Mouse (Mus musculus) stomach, embryonic 15.5 days (tissue): ENCODE measurements at regions not wholly inside any gene's neighbourhood (a gene's known extent, or its start where the extent isn't known, plus 50 kb on each side); places are given as distances from the start of the nearest gene placed in this dataset.

Experiments used
- ATAC-seq: fragments of 200-750 bp; cut with Nextera tagmentation; 2 replicates; pipeline ENCODE4 v1.8.0; 2017; ENCODE audit warnings: low read depth, moderate number of reproducible peaks, moderate TSS enrichment; ENCODE audit not compliant: insufficient read depth, low FRiP score
- H3K27ac ChIP-seq: fragments of 300-500 bp; sonication (generic); 2 replicates; pipeline ENCODE4 v1.5.1; 2015; ENCODE audit warnings: mild to moderate bottlenecking, inconsistent platforms
- H3K27me3 ChIP-seq: fragments of 300-500 bp; sonication (generic); replicated peaks from 2 replicates; pipeline ENCODE4 v1.6.1; 2015; ENCODE audit warnings: inconsistent platforms
- H3K36me3 ChIP-seq: fragments of 300-500 bp; sonication (generic); 2 replicates; pipeline ENCODE4 v1.6.1; 2015; ENCODE audit warnings: inconsistent platforms
- H3K4me1 ChIP-seq: fragments of 300-500 bp; sonication (generic); 2 replicates; pipeline ENCODE4 v1.6.1; 2015; ENCODE audit warnings: inconsistent platforms
- H3K4me2 ChIP-seq: fragments of 300-500 bp; sonication (generic); 2 replicates; pipeline ENCODE4 v1.6.1; 2015; ENCODE audit warnings: mild to moderate bottlenecking, inconsistent platforms
- H3K4me3 ChIP-seq: fragments of 300-500 bp; sonication (generic); replicated peaks from 2 replicates; pipeline ENCODE4 v1.5.1; 2015; ENCODE audit warnings: inconsistent platforms
- H3K9ac ChIP-seq: fragments of 300-500 bp; sonication (generic); 2 replicates; pipeline ENCODE4 v1.6.1; 2015; ENCODE audit warnings: inconsistent platforms
- H3K9me3 ChIP-seq: fragments of 300-500 bp; sonication (generic); 2 replicates; pipeline ENCODE4 v1.6.1; 2016; ENCODE audit warnings: inconsistent platforms
- WGBS: fragments of 180-500 bp; shearing (Covaris S2); methylation state at CpG from one replicate; pipeline ENCODE4 v1.1.7; 2015; 5-methylcytosine and 5-hydroxymethylcytosine counted together

GRCm38 (mm10) chr13:44128506-44129274 lies 344.1 kb downstream of the Cd83 start:
- WGBS = 83% methylated on average over 16 of the region's 16 CpGs
- Histone ChIP-seq H3K9ac (no peak overlapping the region), H3K36me3 (no peaks in the 10 kb centered on the region), H3K4me3 (no peak overlapping the region), H3K27ac (no peak overlapping the region), H3K4me1 (0 out of 2 replicates have a peak, but pooled peaks cover 3% of the 10 kb centered on the region), H3K9me3 (no peaks in the 10 kb centered on the region), H3K27me3 (no peaks in the 10 kb centered on the region), H3K4me2 (no peak overlapping the region)
- no peak for ATAC-seq

- Histone ChIP-seq H3K27me3 (no peaks in the 10 kb centered on the region), H3K4me3 (no peak overlapping the region), H3K9ac (no peak overlapping the region), H3K4me2 (no peak overlapping the region), H3K9me3 (no peaks in the 10 kb centered on the region), H3K4me1 (no peaks in the 10 kb centered on the region), H3K36me3 (no peaks in the 10 kb centered on the region), H3K27ac (no peak overlapping the region)
- 89% methylated on average over 5 of the region's 5 CpGs for WGBS
- no peak for ATAC-seq
These were observed 347.3 kb downstream of the Cd83 start for GRCm38 (mm10) chr13:44131916-44132315.

DNA sequence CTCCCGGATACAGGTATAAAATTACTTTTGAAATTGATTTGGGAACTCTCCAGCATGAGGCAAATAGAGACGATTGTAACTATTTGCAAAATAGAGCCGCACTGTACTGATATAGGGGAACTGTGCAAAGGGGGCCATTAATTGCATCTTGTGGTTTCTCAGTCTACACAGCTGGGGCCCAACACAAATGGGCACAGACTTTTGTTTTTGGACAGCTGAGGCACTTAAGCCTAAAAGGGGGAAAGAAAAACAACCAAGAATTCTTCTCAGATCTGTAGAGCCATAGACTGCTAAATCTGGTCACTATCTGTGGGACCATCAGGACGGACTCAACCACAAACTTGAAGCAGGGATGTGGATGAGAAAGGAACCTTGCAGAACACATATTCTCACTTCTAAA lies 347.9 kb downstream of the Cd83 start:
- Histone ChIP-seq H3K27ac (no peak overlapping the region), H3K36me3 (no peaks in the 10 kb centered on the region), H3K4me3 (no peak overlapping the region), H3K9ac (no peak overlapping the region), H3K4me1 (no peaks in the 10 kb centered on the region), H3K4me2 (no peak overlapping the region), H3K9me3 (no peaks in the 10 kb centered on the region), H3K27me3 (no peaks in the 10 kb centered on the region)
- ATAC-seq = no peak
- 83% methylated on average over 4 of the region's 4 CpGs for WGBS

DNA sequence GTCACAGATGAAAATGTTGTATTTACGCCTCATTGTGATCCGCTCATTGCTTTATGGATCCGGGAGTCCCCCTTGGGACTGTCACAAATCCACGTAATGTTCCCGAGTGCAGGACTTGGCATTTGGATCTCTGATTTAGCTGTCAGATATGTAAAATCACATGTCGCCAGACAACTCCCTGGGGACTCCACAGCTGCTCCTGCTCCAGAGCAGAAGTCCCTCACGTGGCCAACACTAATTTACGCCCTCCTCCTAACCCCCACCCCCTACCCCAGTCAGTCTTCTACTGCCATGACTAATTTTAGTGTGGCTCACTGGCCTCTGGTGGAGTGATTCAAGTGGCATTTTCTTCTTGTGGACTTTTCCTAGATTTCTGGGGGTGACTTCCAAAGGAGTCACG lies 348.9 kb downstream of the Cd83 start:
- ATAC-seq = no peak
- no peak overlapping the region for H3K4me2 ChIP-seq
- WGBS = 65% methylated on average over 9 of the region's 9 CpGs

DNA sequence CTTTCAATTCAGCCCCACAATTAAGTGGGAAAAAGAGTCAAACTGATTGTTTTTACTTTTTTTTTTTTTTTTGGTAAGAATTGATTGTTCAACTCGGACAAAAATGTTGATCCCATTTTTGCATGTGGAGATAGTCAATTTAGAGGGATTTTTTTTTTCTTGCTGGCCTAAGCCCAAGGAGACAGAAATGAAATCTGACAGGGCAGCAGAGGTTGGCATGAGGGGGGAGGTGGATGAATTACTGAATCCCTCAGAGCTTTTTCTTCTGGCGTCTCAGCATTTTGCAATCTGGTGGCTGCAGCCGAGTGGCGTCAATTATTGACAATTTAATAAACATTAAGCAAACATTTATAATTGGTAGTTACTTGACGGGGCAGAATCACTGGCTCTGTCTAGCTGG lies 356.6 kb downstream of the Cd83 start:
- H3K27ac ChIP-seq = no peak overlapping the region
- 58% methylated on average over 5 of the region's 5 CpGs for WGBS
- H3K9ac ChIP-seq = no peak overlapping the region
- H3K4me2 ChIP-seq = no peak overlapping the region
- H3K4me1 ChIP-seq = no peaks in the 10 kb centered on the region
- H3K27me3 ChIP-seq = no peaks in the 10 kb centered on the region
- no peak for ATAC-seq
- H3K9me3 ChIP-seq = no peaks in the 10 kb centered on the region
- H3K36me3 ChIP-seq = no peaks in the 10 kb centered on the region
- no peak overlapping the region for H3K4me3 ChIP-seq

More for the DNA sequence above, 348.9 kb downstream of the Cd83 start:
- H3K9me3 ChIP-seq = no peaks in the 10 kb centered on the region
- H3K27me3 ChIP-seq = no peaks in the 10 kb centered on the region
- H3K36me3 ChIP-seq = no peaks in the 10 kb centered on the region
- H3K4me3 ChIP-seq = no peak overlapping the region
- H3K4me1 ChIP-seq = no peaks in the 10 kb centered on the region
- no peak overlapping the region for H3K9ac ChIP-seq
- no peak overlapping the region for H3K27ac ChIP-seq

GRCm38 (mm10) chr13:44145441-44145840 lies 360.9 kb downstream of the Cd83 start:
- no peaks in the 10 kb centered on the region for H3K27me3 ChIP-seq
- no peaks in the 10 kb centered on the region for H3K4me1 ChIP-seq
- WGBS = 94% methylated on average over 4 of the region's 4 CpGs
- H3K36me3 ChIP-seq = no peaks in the 10 kb centered on the region
- no peak overlapping the region for H3K4me3 ChIP-seq
- no peak overlapping the region for H3K9ac ChIP-seq
- no peak for ATAC-seq
- H3K9me3 ChIP-seq = no peaks in the 10 kb centered on the region
- no peak overlapping the region for H3K4me2 ChIP-seq
- no peak overlapping the region for H3K27ac ChIP-seq

DNA sequence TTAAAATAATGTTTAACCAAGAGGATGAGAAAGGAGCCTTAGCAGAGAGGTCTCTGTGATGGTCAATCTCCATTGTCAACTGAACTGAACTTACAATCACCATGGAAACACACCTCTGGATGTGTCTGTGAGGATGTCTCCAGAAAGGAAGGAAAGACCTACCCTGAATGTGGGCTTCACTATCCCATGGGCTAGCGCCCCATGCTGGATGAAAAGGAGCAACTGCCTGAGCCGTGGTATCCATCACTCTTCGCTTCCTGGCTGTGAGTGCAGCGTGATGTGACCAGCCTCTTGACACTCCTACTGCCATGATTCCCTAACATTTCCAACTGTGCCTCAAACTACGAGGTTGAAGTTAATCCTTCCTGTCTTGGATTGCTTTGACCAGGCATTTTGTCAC lies 363.3 kb downstream of the Cd83 start:
- H3K27me3 ChIP-seq = no peaks in the 10 kb centered on the region
- no peak overlapping the region for H3K4me3 ChIP-seq
- H3K4me2 ChIP-seq = no peak overlapping the region
- H3K36me3 ChIP-seq = no peaks in the 10 kb centered on the region
- 0 out of 2 replicates have a peak, but pooled peaks cover 2% of the 10 kb centered on the region for H3K4me1 ChIP-seq
- no peak overlapping the region for H3K27ac ChIP-seq
- no peaks in the 10 kb centered on the region for H3K9me3 ChIP-seq
- WGBS = 76% methylated on average over 5 of the region's 5 CpGs
- no peak for ATAC-seq
- no peak overlapping the region for H3K9ac ChIP-seq

DNA sequence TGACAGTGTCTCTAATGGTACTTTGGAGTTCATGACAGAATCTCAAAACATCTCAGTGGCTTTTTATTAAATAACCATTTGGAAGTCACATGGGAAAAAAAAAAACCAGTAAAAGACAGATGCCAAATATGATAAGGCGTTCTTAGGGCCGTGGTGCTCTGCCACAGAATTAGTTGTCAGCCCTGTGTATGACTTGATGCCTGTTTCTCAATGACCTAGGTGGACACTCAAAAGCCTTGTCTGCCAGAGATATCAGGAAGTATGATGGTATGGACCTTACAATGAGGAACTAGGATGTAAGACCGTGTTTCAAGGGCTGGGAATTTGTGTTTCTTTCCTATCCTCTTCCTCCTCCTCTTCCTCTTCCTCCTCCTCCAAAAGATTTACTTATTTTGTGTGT lies 364.9 kb downstream of the Cd83 start:
- Histone ChIP-seq H3K9ac (no peak overlapping the region), H3K27ac (no peak overlapping the region), H3K27me3 (no peaks in the 10 kb centered on the region), H3K4me3 (no peak overlapping the region), H3K9me3 (no peaks in the 10 kb centered on the region), H3K4me1 (peaks cover 7% of the 10 kb centered on the region; the same call in 1 of the 2 replicates), H3K4me2 (no peak overlapping the region), H3K36me3 (no peaks in the 10 kb centered on the region)
- ATAC-seq = no peak
- WGBS = 77% methylated on average over 3 of the region's 3 CpGs

GRCm38 (mm10) chr13:44151526-44151925 lies 367.0 kb downstream of the Cd83 start:
- no peak overlapping the region for H3K27ac ChIP-seq
- no peak overlapping the region for H3K4me2 ChIP-seq
- H3K4me3 ChIP-seq = no peak overlapping the region
- no peak overlapping the region for H3K9ac ChIP-seq
- WGBS = 85% methylated on average over 6 of the region's 6 CpGs
- H3K9me3 ChIP-seq = no peaks in the 10 kb centered on the region
- peaks cover 7% of the 10 kb centered on the region; the same call in 1 of the 2 replicates for H3K4me1 ChIP-seq
- ATAC-seq = no peak
- no peaks in the 10 kb centered on the region for H3K36me3 ChIP-seq
- no peaks in the 10 kb centered on the region for H3K27me3 ChIP-seq

GRCm38 (mm10) chr13:44152806-44153613 lies 368.4 kb downstream of the Cd83 start:
- H3K27me3 ChIP-seq = no peaks in the 10 kb centered on the region
- H3K36me3 ChIP-seq = no peaks in the 10 kb centered on the region
- 36% methylated on average over 10 of the region's 10 CpGs for WGBS
- H3K9me3 ChIP-seq = no peaks in the 10 kb centered on the region
- H3K4me2 ChIP-seq = no peak overlapping the region
- no peak for ATAC-seq
- H3K4me3 ChIP-seq = no peak overlapping the region
- no peak overlapping the region for H3K9ac ChIP-seq
- H3K4me1 ChIP-seq = peaks cover 7% of the 10 kb centered on the region; the same call in 1 of the 2 replicates
- no peak overlapping the region for H3K27ac ChIP-seq

- Histone ChIP-seq H3K27ac (no peak overlapping the region), H3K4me3 (no peak overlapping the region), H3K4me2 (no peak overlapping the region), H3K9me3 (no peaks in the 10 kb centered on the region), H3K9ac (no peak overlapping the region), H3K27me3 (no peaks in the 10 kb centered on the region), H3K36me3 (no peaks in the 10 kb centered on the region), H3K4me1 (peaks cover 7% of the 10 kb centered on the region; the same call in 1 of the 2 replicates)
- 90% methylated on average over 5 of the region's 5 CpGs for WGBS
- ATAC-seq = no peak
These were observed 369.2 kb downstream of the Cd83 start for GRCm38 (mm10) chr13:44153784-44154183.

GRCm38 (mm10) chr13:44155956-44156355 lies 371.4 kb downstream of the Cd83 start:
- Histone ChIP-seq H3K9me3 (no peaks in the 10 kb centered on the region), H3K4me2 (no peak overlapping the region), H3K27me3 (no peaks in the 10 kb centered on the region), H3K27ac (no peak overlapping the region), H3K4me1 (peaks cover 7% of the 10 kb centered on the region; the same call in 1 of the 2 replicates), H3K9ac (no peak overlapping the region), H3K36me3 (no peaks in the 10 kb centered on the region), H3K4me3 (no peak overlapping the region)
- 83% methylated on average over 4 of the region's 4 CpGs for WGBS
- no peak for ATAC-seq
